Mouse (Mus musculus): ENCODE results near the gene Hoxd12. TPM values are rescaled to one million over a fixed set of nuclear protein-coding genes. Genes with fewer than 3 reads are reported as not detected.

Hoxd12 gene
- polyA plus RNA-seq, 2 experiments = 0.10 TPM; not detected in 1

- no peaks in the 10 kb centered on the region for H3K36me3 ChIP-seq (replicated peaks; ENCODE audit: control insufficient read depth, insufficient read depth, low read depth)
- no peak for TF ChIP-seq CTCF (IDR thresholded peaks at IDR 0.05; ENCODE audit: low read depth)
- TF ChIP-seq EP300 (IDR thresholded peaks at IDR 0.05; ENCODE audit: low read depth) = no peak
- no peaks in the 10 kb centered on the region for H3K4me1 ChIP-seq (replicated peaks; ENCODE audit: control insufficient read depth in 2 of 2, insufficient read depth in 2 of 2, low read length in 1 of 2)
- H3K27me3 ChIP-seq (ENCODE audit: control insufficient read depth, insufficient read depth, low read length) = peaks cover 91% of the 10 kb centered on the region
- no peak overlapping the region for H3K4me2 ChIP-seq (ENCODE audit: low read depth)
- H3K9ac ChIP-seq (replicated peaks) = no peak overlapping the region
- no peak overlapping the region for H3K4me3 ChIP-seq (ENCODE audit: insufficient read depth in 1 of 2, low read depth in 2 of 2, low read length in 2 of 2)
- H3K9me3 ChIP-seq (ENCODE audit: control insufficient read depth, low read length) = no peaks in the 10 kb centered on the region
- no peak overlapping the region for H3K27ac ChIP-seq
- DNase-seq (ENCODE audit: low read depth in 3 of 3, low spot score in 3 of 3) (no peak), ATAC-seq (ENCODE audit: insufficient read depth) (no peak)
- 27% methylated on average over 2 of the region's 2 CpGs for WGBS (ENCODE audit: insufficient replicate concordance)
These were observed 21.8 kb upstream of the Hoxd12 start for GRCm38 (mm10) chr2:74652996-74653340.

- WGBS (ENCODE audit: insufficient replicate concordance) = 10% methylated on average over 17 of the region's 17 CpGs
- Histone ChIP-seq H3K27me3 (ENCODE audit: control insufficient read depth, insufficient read depth, low read length) (peaks cover 91% of the 10 kb centered on the region), H3K4me1 (replicated peaks; ENCODE audit: control insufficient read depth in 2 of 2, insufficient read depth in 2 of 2, low read length in 1 of 2) (no peaks in the 10 kb centered on the region), H3K9me3 (ENCODE audit: control insufficient read depth, low read length) (no peaks in the 10 kb centered on the region), H3K27ac (no peak overlapping the region), H3K36me3 (replicated peaks; ENCODE audit: control insufficient read depth, insufficient read depth, low read depth) (no peaks in the 10 kb centered on the region), H3K4me2 (ENCODE audit: low read depth) (no peak overlapping the region), H3K4me3 (ENCODE audit: insufficient read depth in 1 of 2, low read depth in 2 of 2, low read length in 2 of 2) (no peak overlapping the region), H3K9ac (replicated peaks) (no peak overlapping the region)
- no peak for DNase-seq (ENCODE audit: low read depth in 3 of 3, low spot score in 3 of 3)
- no peak for ATAC-seq (ENCODE audit: insufficient read depth)
- TF ChIP-seq EP300 (IDR thresholded peaks at IDR 0.05; ENCODE audit: low read depth) (no peak), CTCF (IDR thresholded peaks at IDR 0.05; ENCODE audit: low read depth) (no peak)
These were observed 20.9 kb upstream of the Hoxd12 start for GRCm38 (mm10) chr2:74653781-74654535.

GRCm38 (mm10) chr2:74654743-74655419, 19.9 kb upstream of the Hoxd12 start:
- WGBS (ENCODE audit: insufficient replicate concordance) = 9% methylated on average over 18 of the region's 20 CpGs
- Histone ChIP-seq H3K9me3 (ENCODE audit: control insufficient read depth, low read length) (no peaks in the 10 kb centered on the region), H3K4me1 (replicated peaks; ENCODE audit: control insufficient read depth in 2 of 2, insufficient read depth in 2 of 2, low read length in 1 of 2) (no peaks in the 10 kb centered on the region), H3K4me2 (ENCODE audit: low read depth) (no peak overlapping the region), H3K36me3 (replicated peaks; ENCODE audit: control insufficient read depth, insufficient read depth, low read depth) (no peaks in the 10 kb centered on the region), H3K9ac (replicated peaks) (no peak overlapping the region), H3K4me3 (ENCODE audit: insufficient read depth in 1 of 2, low read depth in 2 of 2, low read length in 2 of 2) (no peak overlapping the region), H3K27me3 (ENCODE audit: control insufficient read depth, insufficient read depth, low read length) (peaks cover 91% of the 10 kb centered on the region), H3K27ac (no peak overlapping the region)
- no peak for ATAC-seq (ENCODE audit: insufficient read depth)
- no peak for DNase-seq (ENCODE audit: low read depth in 3 of 3, low spot score in 3 of 3)
- TF ChIP-seq EP300 (IDR thresholded peaks at IDR 0.05; ENCODE audit: low read depth) (no peak), CTCF (IDR thresholded peaks at IDR 0.05; ENCODE audit: low read depth) (no peak)

GRCm38 (mm10) chr2:74655420-74655781, 19.4 kb upstream of the Hoxd12 start:
- H3K4me1 ChIP-seq (replicated peaks; ENCODE audit: control insufficient read depth in 2 of 2, insufficient read depth in 2 of 2, low read length in 1 of 2) = no peaks in the 10 kb centered on the region
- H3K4me2 ChIP-seq (ENCODE audit: low read depth) = peak overlapping the region; percentile 28; the same call in 1 of the 2 replicates
- peak overlapping the region in 1 of 2 experiments; percentile 32; a peak in 2 of 4 replicates for H3K4me3 ChIP-seq (ENCODE audit: insufficient read depth in 1 of 2, low read depth in 2 of 2, low read length in 2 of 2)
- no peaks in the 10 kb centered on the region for H3K9me3 ChIP-seq (ENCODE audit: control insufficient read depth, low read length)
- H3K27me3 ChIP-seq (ENCODE audit: control insufficient read depth, insufficient read depth, low read length) = peaks cover 91% of the 10 kb centered on the region
- H3K36me3 ChIP-seq (replicated peaks; ENCODE audit: control insufficient read depth, insufficient read depth, low read depth) = no peaks in the 10 kb centered on the region
- DNase-seq (ENCODE audit: low read depth in 3 of 3, low spot score in 3 of 3) (no peak), ATAC-seq (ENCODE audit: insufficient read depth) (no peak)
- no peak overlapping the region for H3K27ac ChIP-seq
- no peak overlapping the region for H3K9ac ChIP-seq (replicated peaks)
- WGBS (ENCODE audit: insufficient replicate concordance) = 3% methylated on average over 24 of the region's 47 CpGs
- TF ChIP-seq CTCF (IDR thresholded peaks at IDR 0.05; ENCODE audit: low read depth) (peak; percentile 41; the same call in 1 of the 2 replicates), EP300 (IDR thresholded peaks at IDR 0.05; ENCODE audit: low read depth) (no peak)
